Mouse (Mus musculus) megakaryocyte progenitor cell, adult 5-6 weeks (primary cell): ENCODE measurements around the gene Nlrp4a. TPM values are rescaled to one million over a fixed set of nuclear protein-coding genes. Genes with fewer than 3 reads are reported as not detected.
"Not testable (repeated sequence)": the region's sequence is repeated elsewhere in the genome, so short reads cannot be mapped to it uniquely, and the experiment has no call there.

Source experiments
- ATAC-seq: replicated peaks from 2 replicates; pipeline ENCODE4 v1.8.0; 2016; ENCODE audit warnings: mild to moderate bottlenecking, moderate TSS enrichment, inconsistent platforms; ENCODE audit not compliant: poor library complexity
- total RNA-seq, 2 experiments: library from RNA; stranded (forward) in 1 of 2; stranded (reverse) in 1 of 2; fragments of 157-497, 149-512 nt in 1 of 2; fragments of 200-1000 nt in 1 of 2; gene quantifications; 2 replicates each; pipeline versions ENCODE4 v1.2.3 to v1.2.4; 2015 to 2017

Gene Nlrp4a
- total RNA-seq (2015) (not detected in 2 replicates), total RNA-seq (2017) (not detected in 2 replicates)

- no peak for ATAC-seq
Measured at GRCm38 (mm10) chr7:26434813-26435212, at the start of gene Nlrp4a. Nlrp4a (plus strand) TSS chr7:26435113.

GRCm38 (mm10) chr7:26386691-26387090 lies 48.2 kb upstream of the Nlrp4a start:
- ATAC-seq = not testable (repeated sequence)

- not testable (repeated sequence) for ATAC-seq
Measured at GRCm38 (mm10) chr7:26391137-26391536, 43.8 kb upstream of the Nlrp4a start.

- ATAC-seq = not testable (repeated sequence)
Measured at GRCm38 (mm10) chr7:26391811-26392210, 43.1 kb upstream of the Nlrp4a start.

GRCm38 (mm10) chr7:26403600-26403999 lies 31.3 kb upstream of the Nlrp4a start, which contains the start of gene Nlrp9c:
Nlrp9c (minus strand) TSS chr7:26403700.
- ATAC-seq = not testable (repeated sequence)

GRCm38 (mm10) chr7:26476690-26477089 lies 41.8 kb downstream of the Nlrp4a start:
- no peak for ATAC-seq

- ATAC-seq = not testable (repeated sequence)
Measured at GRCm38 (mm10) chr7:26489514-26489913, 54.6 kb downstream of the Nlrp4a start.

Other genes with a start within 250 kb of the Nlrp4a start
- not detected in 2 replicates for gene Vmn1r184, start 174.8 kb upstream of the Nlrp4a start, total RNA-seq (2015)
- not detected in 2 replicates for gene Vmn1r184, start 174.8 kb upstream of the Nlrp4a start, total RNA-seq (2017)
- not detected in 2 replicates for gene Cyp2a4, start 127.9 kb upstream of the Nlrp4a start, total RNA-seq (2015)
- gene Cyp2a4, start 127.9 kb upstream of the Nlrp4a start, total RNA-seq (2017) = not detected in 2 replicates
- not detected in 2 replicates for gene Nlrp9c, start 31.4 kb upstream of the Nlrp4a start, total RNA-seq (2015)
- gene Nlrp9c, start 31.4 kb upstream of the Nlrp4a start, total RNA-seq (2017) = not detected in 2 replicates
- gene Nlrp9a, start 99.9 kb downstream of the Nlrp4a start, total RNA-seq (2015) = not detected in 2 replicates
- not detected in 2 replicates for gene Nlrp9a, start 99.9 kb downstream of the Nlrp4a start, total RNA-seq (2017)
- not detected in 2 replicates for gene Vmn1r185, start 183.4 kb downstream of the Nlrp4a start, total RNA-seq (2015)
- gene Vmn1r185, start 183.4 kb downstream of the Nlrp4a start, total RNA-seq (2017) = not detected in 2 replicates